Mouse (Mus musculus): ENCODE data around the gene Ahrr.

GRCm38 (mm10) chr13:74259460-74260230 is 32.5 kb downstream of the Ahrr start:
- TF ChIP-seq CTCF (IDR thresholded peaks at IDR 0.05; ENCODE audit: low read depth) (no peak), EP300 (IDR thresholded peaks at IDR 0.05; ENCODE audit: low read depth) (0 out of 2 replicates have a peak, but pooled peaks have one; percentile 38)

Measured in heart, postnatal 0 days (tissue).